Mouse (Mus musculus) E14TG2a.4 (cell line): ENCODE results near the gene Tmem128.

Source experiments
- CTCF ChIP-seq: conservative IDR thresholded peaks from 2 replicates; pipeline ENCODE4 v1.5.1; 2014; ENCODE audit warnings: low read length
- POU5F1 ChIP-seq: IDR thresholded peaks from 2 replicates; pipeline ENCODE4 v1.6.1; 2014; ENCODE audit warnings: low read length, borderline replicate concordance

- TF ChIP-seq CTCF: no peak
- TF ChIP-seq POU5F1: no peak
Observed at GRCm38 (mm10) chr5:38259455-38260106, 404 bp upstream of the Tmem128 start.
